Mouse (Mus musculus) retina, postnatal 1 day (tissue): Measurements from ENCODE around the gene Apon.
"Not testable (repeated sequence)": the region's sequence is repeated elsewhere in the genome, so short reads cannot be mapped to it uniquely, and the experiment has no call there.

Experiments
- DNase-seq: peaks from one replicate; pipeline ENCODE4 v3.0.0-alpha.2; 2012

The Apon gene

GRCm38 (mm10) chr10:128253677-128254255 lies at the start of gene Apon:
Gene Apon, plus strand, starts transcription at chr10:128254096.
- no peak for DNase-seq

GRCm38 (mm10) chr10:128204941-128205340 lies 49.0 kb upstream of the Apon start:
- no peak for DNase-seq

- DNase-seq: no peak
Observed at GRCm38 (mm10) chr10:128208326-128208725, 45.6 kb upstream of the Apon start.

- DNase-seq: no peak
Observed at GRCm38 (mm10) chr10:128209311-128210009, 44.4 kb upstream of the Apon start.

- DNase-seq: no peak
Observed at GRCm38 (mm10) chr10:128210131-128210530, 43.8 kb upstream of the Apon start.

GRCm38 (mm10) chr10:128210954-128211353 lies 42.9 kb upstream of the Apon start:
- no peak for DNase-seq

- DNase-seq: peak; percentile 94
Observed at GRCm38 (mm10) chr10:128211390-128212108, 42.3 kb upstream of the Apon start, which contains the start of gene Spryd4. Gene Spryd4, minus strand, starts transcription at chr10:128211807.

- DNase-seq: no peak
Observed at GRCm38 (mm10) chr10:128212148-128212547, 41.7 kb upstream of the Apon start.

GRCm38 (mm10) chr10:128212871-128213323 lies 41.0 kb upstream of the Apon start:
- DNase-seq: peak; percentile 78

- not testable (repeated sequence) for DNase-seq
Observed at GRCm38 (mm10) chr10:128214112-128214511, 39.8 kb upstream of the Apon start.

GRCm38 (mm10) chr10:128214981-128215380 lies 38.9 kb upstream of the Apon start:
- DNase-seq: no peak

- no peak for DNase-seq
Observed at GRCm38 (mm10) chr10:128218387-128219117, 35.3 kb upstream of the Apon start.

- no peak for DNase-seq
Observed at GRCm38 (mm10) chr10:128221533-128222286, 32.2 kb upstream of the Apon start.

GRCm38 (mm10) chr10:128225064-128225463 lies 28.8 kb upstream of the Apon start:
- DNase-seq: no peak

- no peak for DNase-seq
Observed at GRCm38 (mm10) chr10:128225538-128225937, 28.4 kb upstream of the Apon start, which contains the start of gene Mip. Gene Mip, plus strand, starts transcription at chr10:128225838.

- DNase-seq: no peak
Observed at GRCm38 (mm10) chr10:128227592-128227991, 26.3 kb upstream of the Apon start.

GRCm38 (mm10) chr10:128228009-128228408 lies 25.9 kb upstream of the Apon start:
- no peak for DNase-seq

GRCm38 (mm10) chr10:128230582-128230981 lies 23.3 kb upstream of the Apon start:
- no peak for DNase-seq

- no peak for DNase-seq
Observed at GRCm38 (mm10) chr10:128231146-128231545, 22.8 kb upstream of the Apon start.

GRCm38 (mm10) chr10:128231697-128232419 lies 22.0 kb upstream of the Apon start, which contains the start of gene Timeless:
Gene Timeless, plus strand, starts transcription at chr10:128232065.
- peak; percentile 87 for DNase-seq

GRCm38 (mm10) chr10:128232420-128232985 lies 21.4 kb upstream of the Apon start:
- peak; percentile 86 for DNase-seq
